Mouse (Mus musculus) midbrain, embryonic 14.5 days (tissue): ENCODE data around the gene Vti1a. TPM values are rescaled to one million over a fixed set of nuclear protein-coding genes. Genes with fewer than 3 reads are reported as not detected.

Experiments used
- ATAC-seq: fragments of 200-750 bp; cut with Nextera tagmentation; 2 replicates; pipeline ENCODE4 v1.8.0; 2017; ENCODE audit warnings: moderate number of reproducible peaks, moderate library complexity; ENCODE audit not compliant: low FRiP score, low TSS enrichment
- DNase-seq: peaks from one replicate; pipeline ENCODE4 v3.0.0-alpha.2; 2015
- H3K27ac ChIP-seq: fragments of 300-500 bp; sonication (generic); replicated peaks from 2 replicates; pipeline ENCODE4 v1.5.1; 2014; ENCODE audit warnings: mild to moderate bottlenecking, low read depth, low read length, moderate library complexity
- H3K27me3 ChIP-seq: fragments of 300-500 bp; sonication (generic); 2 replicates; pipeline ENCODE4 v1.6.1; 2014; ENCODE audit warnings: low read length, control low read depth, mixed read lengths; ENCODE audit not compliant: control insufficient read depth, insufficient read depth
- H3K36me3 ChIP-seq: fragments of 300-500 bp; sonication (generic); 2 replicates; pipeline ENCODE4 v1.6.1; 2014; ENCODE audit warnings: low read length, control low read depth; ENCODE audit not compliant: control insufficient read depth, insufficient read depth
- H3K4me1 ChIP-seq: fragments of 300-500 bp; sonication (generic); 2 replicates; pipeline ENCODE4 v1.6.1; 2014; ENCODE audit warnings: mild to moderate bottlenecking, antibody characterized with exemption, low read length, control low read depth; ENCODE audit not compliant: control insufficient read depth, insufficient read depth
- H3K4me2 ChIP-seq: fragments of 300-500 bp; sonication (generic); 2 replicates; pipeline ENCODE4 v1.6.1; 2014; ENCODE audit warnings: mild to moderate bottlenecking, low read length, moderate library complexity
- H3K4me3 ChIP-seq: fragments of 300-500 bp; sonication (generic); replicated peaks from 2 replicates; pipeline ENCODE4 v1.5.1; 2014; ENCODE audit warnings: low read depth, low read length
- H3K9ac ChIP-seq: fragments of 300-500 bp; sonication (generic); replicated peaks from 2 replicates; pipeline ENCODE4 v1.6.1; 2014; ENCODE audit warnings: mild to moderate bottlenecking, low read length, moderate library complexity
- H3K9me3 ChIP-seq: fragments of 300-500 bp; sonication (generic); 2 replicates; pipeline ENCODE4 v1.6.1; 2016; ENCODE audit warnings: low read length, control low read depth, mixed read lengths; ENCODE audit not compliant: control insufficient read depth
- WGBS: fragments of 180-500 bp; shearing (Covaris S2); extraction: QIAGEN DNeasy Blood & Tissue Kit; methylation state at CpG from one replicate; pipeline ENCODE4 v1.1.7; 2014; 5-methylcytosine and 5-hydroxymethylcytosine counted together
- polyA plus RNA-seq: library from polyadenylated mRNA; unstranded; fragments of >200 nt; fragmentation: Nextera tagmentation; extraction: Ambion mirVana; gene quantifications from 2 replicates; pipeline ENCODE4 v1.2.1, GENCODE M21; 2014

The Vti1a gene
- polyA plus RNA-seq, 1 experiment from 2014 or later = 33.9 TPM

- Histone ChIP-seq H3K27ac (no peak overlapping the region), H3K4me1 (peaks cover 10% of the 10 kb centered on the region; the same call in 1 of the 2 replicates), H3K9ac (no peak overlapping the region), H3K9me3 (no peaks in the 10 kb centered on the region), H3K27me3 (no peaks in the 10 kb centered on the region), H3K4me2 (no peak overlapping the region), H3K36me3 (no peaks in the 10 kb centered on the region), H3K4me3 (no peak overlapping the region)
- ATAC-seq (no peak), DNase-seq (no peak)
- WGBS = 62% methylated on average over 11 of the region's 11 CpGs
Measured at GRCm38 (mm10) chr19:55423065-55423716, 107.1 kb downstream of the Vti1a start.

GRCm38 (mm10) chr19:55423952-55424351 is 107.9 kb downstream of the Vti1a start:
- no peak overlapping the region for H3K27ac ChIP-seq
- no peak overlapping the region for H3K4me3 ChIP-seq
- ATAC-seq (no peak; the same call in 1 of the 2 replicates), DNase-seq (peak; percentile 68)
- peaks cover 10% of the 10 kb centered on the region; the same call in 1 of the 2 replicates for H3K4me1 ChIP-seq
- H3K36me3 ChIP-seq = no peaks in the 10 kb centered on the region
- no peak overlapping the region for H3K9ac ChIP-seq
- 75% methylated on average over 8 of the region's 8 CpGs for WGBS
- no peak overlapping the region for H3K4me2 ChIP-seq
- H3K9me3 ChIP-seq = no peaks in the 10 kb centered on the region
- no peaks in the 10 kb centered on the region for H3K27me3 ChIP-seq

GRCm38 (mm10) chr19:55424507-55424906 is 108.4 kb downstream of the Vti1a start:
- WGBS = 82% methylated on average over 6 of the region's 6 CpGs
- H3K27me3 ChIP-seq = no peaks in the 10 kb centered on the region
- H3K27ac ChIP-seq = no peak overlapping the region
- H3K36me3 ChIP-seq = no peaks in the 10 kb centered on the region
- H3K9me3 ChIP-seq = no peaks in the 10 kb centered on the region
- ATAC-seq (no peak), DNase-seq (no peak)
- no peak overlapping the region for H3K4me2 ChIP-seq
- no peak overlapping the region for H3K9ac ChIP-seq
- no peak overlapping the region for H3K4me3 ChIP-seq
- H3K4me1 ChIP-seq = peaks cover 10% of the 10 kb centered on the region; the same call in 1 of the 2 replicates

- DNase-seq = no peak
- Histone ChIP-seq H3K4me2 (no peak overlapping the region), H3K36me3 (no peaks in the 10 kb centered on the region), H3K27ac (no peak overlapping the region), H3K27me3 (no peaks in the 10 kb centered on the region), H3K9ac (no peak overlapping the region), H3K9me3 (no peaks in the 10 kb centered on the region), H3K4me1 (no peaks in the 10 kb centered on the region), H3K4me3 (no peak overlapping the region)
- ATAC-seq = no peak
- 89% methylated on average over 3 of the region's 3 CpGs for WGBS
Measured at GRCm38 (mm10) chr19:55440306-55440705, 124.2 kb downstream of the Vti1a start.

- H3K9ac ChIP-seq = no peak overlapping the region
- H3K4me3 ChIP-seq = no peak overlapping the region
- H3K36me3 ChIP-seq = no peaks in the 10 kb centered on the region
- no peak overlapping the region for H3K4me2 ChIP-seq
- no peak overlapping the region for H3K27ac ChIP-seq
- H3K4me1 ChIP-seq = peaks cover 3% of the 10 kb centered on the region; the same call in 1 of the 2 replicates
- H3K27me3 ChIP-seq = no peaks in the 10 kb centered on the region
- whole genome bisulfite sequencing = 78% methylated on average over 8 of the region's 8 CpGs
- DNase-seq = no peak
- no peak for ATAC-seq
- no peaks in the 10 kb centered on the region for H3K9me3 ChIP-seq
Measured at GRCm38 (mm10) chr19:55443618-55444017, 127.5 kb downstream of the Vti1a start.

- Histone ChIP-seq H3K9ac (no peak overlapping the region), H3K4me3 (no peak overlapping the region), H3K27ac (no peak overlapping the region), H3K36me3 (no peaks in the 10 kb centered on the region), H3K4me2 (peak overlapping the region; percentile 28; the same call in 1 of the 2 replicates), H3K27me3 (no peaks in the 10 kb centered on the region), H3K9me3 (no peaks in the 10 kb centered on the region), H3K4me1 (peaks cover 12% of the 10 kb centered on the region; the same call in 1 of the 2 replicates)
- DNase-seq (peak; percentile 76), ATAC-seq (peak; percentile 62; the same call in 1 of the 2 replicates)
- WGBS = 18% methylated on average over 13 of the region's 13 CpGs
Measured at GRCm38 (mm10) chr19:55449084-55449483, 133.0 kb downstream of the Vti1a start.

GRCm38 (mm10) chr19:55449506-55449905 is 133.4 kb downstream of the Vti1a start:
- Histone ChIP-seq H3K9me3 (no peaks in the 10 kb centered on the region), H3K4me2 (peak overlapping the region; percentile 28; the same call in 1 of the 2 replicates), H3K27me3 (no peaks in the 10 kb centered on the region), H3K4me3 (no peak overlapping the region), H3K9ac (no peak overlapping the region), H3K27ac (no peak overlapping the region), H3K4me1 (peaks cover 12% of the 10 kb centered on the region; the same call in 1 of the 2 replicates), H3K36me3 (no peaks in the 10 kb centered on the region)
- no peak for DNase-seq
- ATAC-seq = no peak
- 32% methylated on average over 6 of the region's 6 CpGs for WGBS

GRCm38 (mm10) chr19:55456325-55457091 is 140.4 kb downstream of the Vti1a start:
- H3K9ac ChIP-seq = no peak overlapping the region; the same call in 1 of the 2 replicates
- DNase-seq = no peak
- no peak overlapping the region for H3K27ac ChIP-seq
- no peaks in the 10 kb centered on the region for H3K27me3 ChIP-seq
- no peak for ATAC-seq
- no peaks in the 10 kb centered on the region for H3K9me3 ChIP-seq
- H3K36me3 ChIP-seq = no peaks in the 10 kb centered on the region
- no peak overlapping the region for H3K4me2 ChIP-seq
- peaks cover 9% of the 10 kb centered on the region; the same call in 1 of the 2 replicates for H3K4me1 ChIP-seq
- no peak overlapping the region for H3K4me3 ChIP-seq
- 65% methylated on average over 21 of the region's 21 CpGs for WGBS
